Mouse (Mus musculus) bone marrow macrophage, adult 2 months (primary cell): ENCODE measurements around the gene Tro. TPM values are rescaled to one million over a fixed set of nuclear protein-coding genes. Genes with fewer than 3 reads are reported as not detected.

Source experiments
- H3K27ac ChIP-seq: 2 replicates; pipeline ENCODE4 v1.5.1; 2012; ENCODE audit warnings: low read depth, low read length; ENCODE audit not compliant: insufficient read depth
- H3K4me1 ChIP-seq: 2 replicates; pipeline ENCODE4 v1.6.1; 2012; ENCODE audit warnings: low read length; ENCODE audit not compliant: control insufficient read depth, insufficient read depth
- H3K4me3 ChIP-seq: 2 replicates; pipeline ENCODE4 v1.5.1; 2012; ENCODE audit warnings: mild to moderate bottlenecking, low read length, moderate library complexity; ENCODE audit not compliant: insufficient read depth
- CTCF ChIP-seq: IDR thresholded peaks from 2 replicates; pipeline ENCODE4 v1.5.1; 2012; ENCODE audit warnings: low read depth, mild to moderate bottlenecking, low read length, moderate library complexity
- POLR2A ChIP-seq: IDR thresholded peaks from 2 replicates; pipeline ENCODE4 v1.6.1; 2012; ENCODE audit warnings: mild to moderate bottlenecking, low read depth, low read length, borderline replicate concordance
- polyA plus RNA-seq: library from polyadenylated mRNA; stranded (reverse); fragments of >200 nt; gene quantifications from 2 replicates; pipeline ENCODE4 v1.2.4, GENCODE M21; 2012; ENCODE audit not compliant: missing spikeins, insufficient read depth, insufficient read length

Gene Tro
- not detected in 2 replicates for polyA plus RNA-seq

DNA sequence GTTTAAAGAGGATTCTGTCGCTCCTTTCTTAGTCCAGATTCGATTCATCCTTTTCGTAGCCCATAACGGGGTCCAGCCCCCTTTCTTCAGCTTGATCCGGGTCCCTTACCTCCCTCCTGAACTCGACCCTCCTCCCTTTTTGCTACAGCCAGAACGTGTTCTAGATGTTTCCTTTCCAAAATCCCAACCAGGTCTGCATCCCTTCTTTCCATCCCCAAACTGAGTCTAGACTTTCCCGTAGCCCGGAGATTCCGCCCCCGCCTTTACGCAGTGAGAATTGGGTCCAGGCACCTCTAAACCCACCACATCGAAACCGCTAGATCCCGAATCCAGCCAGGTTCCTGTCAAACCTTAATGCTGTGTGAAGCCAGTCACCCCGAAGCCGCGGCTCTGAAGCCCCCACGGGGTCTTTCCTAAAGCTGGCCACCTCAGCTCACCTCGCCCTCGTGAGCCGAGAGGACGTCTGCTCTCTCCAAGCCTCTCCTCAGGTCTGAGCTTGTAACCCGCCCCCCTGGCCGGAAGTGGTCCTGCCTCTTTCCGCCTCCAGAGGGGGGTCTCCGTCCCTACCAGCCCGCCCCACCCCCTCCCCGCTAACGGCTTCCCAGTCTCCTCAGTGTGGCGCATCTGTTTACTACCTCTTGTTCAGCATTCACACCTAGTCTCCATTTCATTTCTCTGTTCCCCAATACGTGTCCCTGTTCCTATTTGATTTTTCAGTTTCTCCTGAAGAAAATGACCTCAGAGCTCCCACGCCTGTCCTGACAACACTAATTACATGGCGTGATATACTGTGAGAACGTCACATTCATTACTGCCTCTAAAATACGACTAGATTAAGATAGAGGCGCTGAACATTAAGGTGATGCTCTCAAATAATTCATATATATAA lies at the start of gene Tro:
Gene Tro (minus strand): TSS at position 676 of the 889 bp plus-strand sequence.
- H3K4me3 ChIP-seq = no peak within 1 kb of the TSS
- H3K27ac ChIP-seq = no peak within 1 kb of the TSS
- H3K4me1 ChIP-seq = no peaks in the 10 kb centered on the region
- TF ChIP-seq POLR2A (no peak), CTCF (no peak)

DNA sequence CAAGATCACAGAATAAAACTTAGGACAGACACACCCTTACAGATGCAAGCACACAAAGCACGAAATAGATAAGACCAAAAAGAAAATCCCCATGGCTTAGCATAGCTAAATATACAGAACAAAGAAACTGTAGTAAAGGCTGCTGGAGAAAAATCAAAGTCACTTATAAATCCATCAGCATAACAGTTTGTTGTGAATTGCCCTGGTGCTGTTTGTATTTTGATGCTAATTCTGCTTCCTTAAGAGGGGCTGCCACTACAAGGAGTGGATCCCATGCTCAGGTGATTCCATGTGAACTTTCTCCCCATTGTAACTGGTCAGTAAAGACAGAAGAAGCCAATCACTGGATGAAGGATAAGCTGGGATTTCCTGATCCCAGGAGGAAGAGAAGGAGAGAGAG lies 20.1 kb upstream of the Tro start:
- Histone ChIP-seq H3K4me1 (no peaks in the 10 kb centered on the region), H3K4me3 (no peak overlapping the region), H3K27ac (no peak overlapping the region)
- TF ChIP-seq CTCF = no peak
- no peak for TF ChIP-seq POLR2A

DNA sequence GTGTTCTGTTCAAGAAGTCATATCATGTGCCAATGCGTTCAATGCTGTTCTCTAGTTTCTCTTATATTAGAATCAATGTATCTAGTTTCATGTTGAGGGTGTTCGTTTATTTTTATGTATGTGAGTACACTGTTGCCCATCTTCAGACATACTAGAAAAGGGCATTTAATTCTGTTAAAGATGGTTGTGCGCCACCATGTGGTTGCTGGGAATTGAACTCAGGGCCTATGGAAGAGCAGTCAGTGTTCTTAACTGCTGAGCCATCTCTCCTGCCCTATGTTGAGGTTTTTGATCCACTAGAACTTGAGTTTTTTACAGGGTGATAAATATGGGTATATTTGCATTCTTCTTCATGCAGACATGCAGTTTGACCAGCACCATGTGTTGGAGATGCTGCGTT lies 5.4 kb upstream of the Tro start:
- TF ChIP-seq CTCF (no peak), POLR2A (no peak)
- no peak overlapping the region for H3K27ac ChIP-seq
- no peak overlapping the region for H3K4me3 ChIP-seq
- no peaks in the 10 kb centered on the region for H3K4me1 ChIP-seq

DNA sequence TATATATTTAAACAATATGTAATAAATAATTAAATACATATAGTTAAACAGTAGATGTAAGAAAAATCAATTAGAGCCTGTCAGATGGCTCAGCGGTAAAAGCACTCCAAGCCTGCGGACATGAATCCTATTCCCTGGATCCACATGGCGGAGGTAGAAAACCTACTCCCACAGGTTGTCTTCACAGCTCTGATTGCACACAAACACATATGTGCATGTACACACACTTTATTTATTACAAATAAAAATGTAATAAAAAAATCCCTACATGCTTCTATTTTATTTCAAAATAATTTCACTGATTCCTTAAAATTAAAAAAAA lies 375 bp upstream of the Tro start:
- Histone ChIP-seq H3K4me3 (no peak overlapping the region), H3K4me1 (no peaks in the 10 kb centered on the region), H3K27ac (no peak overlapping the region)
- TF ChIP-seq POLR2A (no peak), CTCF (no peak)

DNA sequence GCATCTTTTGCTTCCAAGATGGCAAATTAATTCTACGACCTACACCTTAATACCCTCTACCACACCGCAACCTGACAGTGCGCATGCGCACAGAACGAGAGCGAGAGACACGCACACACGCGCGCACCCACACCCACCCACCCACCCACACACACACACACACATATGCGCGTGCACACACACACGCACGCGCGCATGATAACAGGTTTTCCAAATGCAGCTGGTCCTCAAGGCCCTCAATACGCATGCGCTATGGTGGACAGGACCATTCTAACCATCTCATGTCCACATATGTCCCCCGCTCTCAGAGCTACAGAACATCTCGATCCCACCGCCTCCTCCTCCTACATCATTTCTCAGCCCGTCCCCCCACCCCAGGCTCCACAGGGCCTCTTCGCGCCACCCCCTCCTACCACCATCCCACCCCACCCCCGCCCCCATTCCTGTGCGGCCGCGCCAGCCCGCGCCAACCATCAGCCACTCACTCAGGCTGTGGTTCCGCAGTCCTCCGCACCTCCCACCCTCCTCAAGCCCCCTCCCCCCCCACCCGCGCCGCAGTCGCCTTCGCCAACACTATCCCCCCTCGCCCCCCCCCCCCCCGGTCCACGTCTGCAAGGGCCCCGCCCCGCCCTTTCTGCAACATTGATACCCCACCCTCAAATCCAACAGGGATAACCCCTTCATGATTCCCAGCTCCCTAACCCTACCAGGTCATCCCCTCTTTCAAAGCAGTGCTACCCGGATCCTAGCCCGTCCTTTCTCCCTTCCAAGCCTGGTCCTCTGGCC lies 1.1 kb downstream of the Tro start:
- TF ChIP-seq CTCF (no peak), POLR2A (no peak)
- Histone ChIP-seq H3K27ac (no peak overlapping the region), H3K4me3 (no peak overlapping the region), H3K4me1 (no peaks in the 10 kb centered on the region)

DNA sequence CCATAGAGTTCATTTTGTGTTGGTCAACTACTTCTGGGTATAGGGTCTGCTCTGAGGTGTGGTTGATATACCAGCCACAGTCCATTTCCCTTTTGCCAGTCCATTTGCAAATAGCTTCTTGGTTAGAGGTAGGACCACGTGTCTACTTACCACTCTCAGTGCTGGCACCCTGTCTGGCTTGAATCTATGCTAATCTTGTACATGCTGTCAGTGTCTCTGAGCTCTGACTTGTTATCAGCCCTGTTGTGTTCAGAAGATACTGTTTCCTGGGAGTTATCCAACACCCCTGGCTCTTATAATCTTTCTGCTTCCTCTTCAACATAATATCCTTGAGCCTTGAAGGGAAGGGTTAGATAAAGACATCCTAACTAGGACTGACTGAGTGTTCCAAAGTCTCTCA lies 21.0 kb downstream of the Tro start:
- no peak overlapping the region for H3K4me3 ChIP-seq

DNA sequence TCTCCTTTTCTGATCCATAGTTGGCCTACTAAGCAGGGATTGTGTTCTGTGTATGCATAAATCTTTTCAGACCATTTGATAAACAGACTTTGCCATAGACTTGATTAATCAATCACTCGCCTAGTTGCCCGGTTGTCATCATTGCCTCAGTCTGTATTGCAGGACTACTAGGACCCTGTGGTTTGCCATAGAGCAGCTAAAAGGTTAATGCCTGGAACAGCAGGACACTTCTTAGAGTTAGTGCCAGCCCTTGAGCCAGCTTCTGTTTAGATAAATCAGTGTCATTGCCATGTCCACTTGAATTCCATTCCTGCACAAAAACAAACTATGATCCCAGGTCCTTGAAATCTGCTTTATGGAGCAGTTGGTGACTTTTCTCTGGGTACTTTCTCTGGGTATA lies 58.5 kb downstream of the Tro start:
- Histone ChIP-seq H3K4me1 (no peaks in the 10 kb centered on the region), H3K27ac (no peak overlapping the region), H3K4me3 (no peak overlapping the region)
- no peak for TF ChIP-seq POLR2A
- no peak for TF ChIP-seq CTCF

More for the DNA sequence above, 21.0 kb downstream of the Tro start:
- no peak for TF ChIP-seq CTCF
- no peak for TF ChIP-seq POLR2A
- Histone ChIP-seq H3K4me1 (no peaks in the 10 kb centered on the region), H3K27ac (no peak overlapping the region)

Other genes starting within 250 kb of the Tro start
- gene Tmem29, start 198.4 kb downstream of the Tro start, polyA plus RNA-seq = 17.4 and 18.3 TPM in 2 replicates
- not detected in 2 replicates for gene Alas2, start 110.2 kb downstream of the Tro start, polyA plus RNA-seq
- 4.0 and 7.0 TPM in 2 replicates for gene Pfkfb1, start 69.4 kb downstream of the Tro start, polyA plus RNA-seq
- 9.4 and 12.0 TPM in 2 replicates for gene Apex2, start 67.7 kb downstream of the Tro start, polyA plus RNA-seq
- gene Maged2, start 156.8 kb upstream of the Tro start, polyA plus RNA-seq = 15.7 and 17.4 TPM in 2 replicates